Mouse (Mus musculus) telencephalon, adult 2 months (tissue): Measurements from ENCODE around the gene Gm36028.
A peak's percentile ranks its signal among the peaks of the same experiment; 100 is the strongest.

ENCODE experiments used
- DNase-seq: peaks from one replicate; pipeline ENCODE4 v3.0.0-alpha.2; 2011; ENCODE audit warnings: low read depth, low spot score

Gm36028 gene

DNA sequence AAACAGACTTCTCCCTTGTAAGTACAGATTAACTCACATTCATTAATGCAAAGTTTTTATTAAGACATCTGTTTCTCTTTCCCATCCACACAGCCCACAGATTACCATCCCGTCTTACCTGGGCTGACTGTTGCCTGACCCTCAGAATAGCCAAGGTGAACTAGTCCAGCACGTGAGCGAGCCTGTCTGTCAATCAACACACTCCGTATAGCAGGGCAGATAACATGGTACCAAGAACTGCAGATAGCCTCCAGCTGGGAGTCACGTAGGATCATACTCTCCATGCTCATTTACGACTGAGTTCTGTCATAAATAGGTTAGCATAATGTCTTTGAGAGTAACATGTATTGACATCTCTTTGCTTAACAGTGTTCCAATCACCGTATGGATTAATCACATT is at the start of gene Gm36028:
Gm36028 (minus strand) TSS at position 118 of the 400 bp plus-strand sequence.
- no peak for DNase-seq

DNA sequence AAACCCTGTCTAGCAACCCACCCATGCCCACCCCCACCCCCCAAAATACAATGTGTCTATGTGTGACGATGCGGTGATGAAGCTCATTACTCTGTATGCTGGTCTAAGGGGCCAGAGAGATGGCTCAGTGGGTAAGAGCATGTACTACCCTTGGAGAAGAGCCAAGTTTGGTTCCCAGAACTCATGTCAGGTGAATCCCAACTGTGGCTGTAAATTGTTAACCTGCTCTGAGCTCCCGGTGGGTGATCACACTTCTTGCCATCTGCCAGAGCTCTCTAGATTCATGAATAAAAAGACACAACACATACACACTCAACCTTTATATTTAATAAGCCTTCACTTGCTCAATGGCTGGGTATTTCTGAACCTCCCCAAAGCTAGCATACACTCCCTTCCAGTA is 45.5 kb upstream of the Gm36028 start:
- DNase-seq: no peak

DNA sequence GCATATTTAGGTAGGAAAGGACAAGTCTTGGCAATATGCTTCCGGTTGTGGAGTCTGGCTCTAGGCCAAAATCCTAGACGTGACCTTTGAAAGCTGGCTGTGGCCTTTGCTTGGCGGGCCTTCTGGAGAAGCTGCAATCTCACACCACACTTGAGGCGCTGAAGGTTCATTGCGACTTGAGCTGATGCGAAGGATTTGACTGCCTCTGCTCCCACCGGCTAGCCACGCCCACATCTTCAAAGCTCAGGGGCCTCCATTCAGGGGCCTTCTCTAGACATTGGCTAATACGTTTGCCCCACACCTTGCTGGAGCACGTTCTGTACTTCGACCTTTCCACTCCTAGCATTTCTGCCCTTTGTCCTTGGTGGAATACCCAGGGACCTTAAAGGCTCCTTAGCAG is 40.4 kb upstream of the Gm36028 start:
- DNase-seq: no peak

DNA sequence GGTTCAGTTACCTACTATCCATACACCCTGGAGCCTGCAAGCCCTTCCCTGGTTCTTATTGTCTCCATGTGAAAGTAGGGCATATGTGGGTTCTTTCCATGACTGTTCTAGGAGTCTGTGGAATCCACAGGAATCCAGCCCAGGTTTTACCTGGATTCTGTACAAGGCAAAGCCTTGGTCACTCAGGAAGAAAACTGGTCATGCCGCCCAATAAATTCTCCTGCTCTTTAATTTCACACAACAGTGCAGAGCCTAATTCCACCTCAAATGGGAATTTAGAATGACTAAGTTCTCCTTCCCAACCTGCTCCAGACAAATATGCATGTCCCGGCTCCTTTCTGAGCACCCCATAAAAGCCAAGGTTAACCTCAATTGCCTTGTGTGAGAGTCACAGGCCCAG is 38.4 kb upstream of the Gm36028 start:
- no peak for DNase-seq

DNA sequence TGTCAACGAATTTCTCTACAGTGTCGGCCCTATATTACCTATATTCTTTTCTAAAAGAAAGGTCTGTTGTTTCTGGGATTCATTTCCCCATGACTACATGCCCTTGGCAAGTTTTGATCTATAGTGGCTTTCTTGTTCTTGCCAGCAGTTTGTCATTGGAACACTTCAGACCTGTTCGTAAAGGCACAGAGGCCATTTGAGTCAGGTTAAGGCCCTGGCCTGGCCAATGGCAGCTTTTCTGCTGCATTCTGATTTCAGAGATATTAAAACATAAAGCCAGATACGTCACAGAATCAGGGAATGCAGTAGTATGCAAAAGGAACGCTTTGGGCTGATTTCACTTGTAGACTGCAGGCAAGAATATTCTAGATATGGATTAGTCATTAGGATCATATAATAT is 37.8 kb upstream of the Gm36028 start:
- DNase-seq: no peak

DNA sequence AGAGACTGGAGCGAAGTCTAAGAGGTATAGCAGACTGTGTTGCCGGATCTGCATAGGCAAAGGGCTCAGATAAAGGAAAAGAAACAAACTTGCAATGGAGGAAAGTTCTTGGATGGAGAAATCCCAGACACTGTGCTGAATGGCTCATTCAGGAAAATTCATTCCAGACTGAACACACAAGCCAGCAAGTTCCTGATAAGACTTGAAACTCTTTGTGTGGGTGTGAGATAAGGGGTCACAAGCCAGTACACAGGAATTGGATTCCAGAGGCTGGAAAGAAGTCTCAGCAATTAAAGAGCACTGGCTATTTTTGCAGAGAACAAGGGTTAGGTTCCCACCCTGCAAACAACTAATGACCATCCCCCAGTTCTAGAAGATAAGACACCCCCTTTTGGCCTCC is 33.0 kb upstream of the Gm36028 start:
- no peak for DNase-seq

DNA sequence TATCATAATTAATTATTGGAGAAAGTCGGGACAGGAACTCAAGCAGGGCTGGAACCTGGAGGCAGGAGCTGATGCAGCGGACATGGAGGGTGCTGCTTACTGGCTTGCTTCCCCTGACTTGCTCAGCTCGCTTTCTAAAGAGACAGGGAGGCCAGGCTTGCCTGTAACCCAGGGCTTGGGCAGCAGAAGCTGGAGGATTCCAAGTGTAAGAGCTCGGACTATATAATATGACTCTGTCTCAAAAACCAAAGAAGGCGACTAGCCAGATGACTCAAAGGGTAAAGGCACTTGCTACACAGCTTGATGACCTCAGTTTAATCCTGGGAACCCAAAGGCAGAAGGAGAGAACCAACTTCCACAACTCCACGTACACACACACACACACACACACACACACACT is 32.4 kb upstream of the Gm36028 start:
- DNase-seq: no peak

DNA sequence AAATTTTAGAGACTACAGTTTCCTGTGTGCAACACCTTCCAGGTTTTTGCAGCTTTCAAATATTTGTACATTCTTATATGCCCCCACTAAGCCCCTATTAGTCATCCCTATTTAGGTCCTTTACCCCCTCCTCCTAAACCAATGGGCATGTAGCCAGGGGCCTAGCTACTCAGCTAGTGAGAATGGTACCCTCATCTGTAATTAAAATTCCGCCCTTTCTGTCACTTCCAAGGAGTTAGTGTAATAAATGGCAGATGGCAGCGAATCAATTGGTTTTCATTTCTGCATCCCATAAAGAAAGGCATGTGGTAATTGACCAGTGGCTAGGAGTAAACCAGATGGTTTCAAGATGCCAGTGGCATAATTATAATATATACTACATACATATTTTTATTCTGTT is 31.7 kb upstream of the Gm36028 start:
- DNase-seq: no peak

DNA sequence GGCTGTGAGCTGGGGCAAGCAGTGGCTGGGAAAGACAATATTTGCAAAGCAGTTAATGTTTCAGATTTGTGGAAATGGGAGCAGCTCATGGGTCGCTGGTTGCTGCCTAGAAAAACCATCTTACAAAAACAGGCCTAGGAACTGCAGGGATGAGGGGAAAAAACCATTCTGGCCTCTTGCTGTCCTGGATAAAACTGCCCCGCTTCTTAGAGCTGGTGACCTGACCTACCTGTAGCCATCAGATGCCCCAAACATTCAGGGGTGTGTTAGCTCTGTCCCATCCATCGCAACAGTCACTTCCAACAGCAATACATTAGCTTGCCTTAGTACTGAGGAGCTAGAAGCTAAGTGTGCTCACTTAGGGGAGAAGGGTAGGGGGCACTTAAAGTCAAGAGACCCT is 28.0 kb upstream of the Gm36028 start:
- DNase-seq: no peak

DNA sequence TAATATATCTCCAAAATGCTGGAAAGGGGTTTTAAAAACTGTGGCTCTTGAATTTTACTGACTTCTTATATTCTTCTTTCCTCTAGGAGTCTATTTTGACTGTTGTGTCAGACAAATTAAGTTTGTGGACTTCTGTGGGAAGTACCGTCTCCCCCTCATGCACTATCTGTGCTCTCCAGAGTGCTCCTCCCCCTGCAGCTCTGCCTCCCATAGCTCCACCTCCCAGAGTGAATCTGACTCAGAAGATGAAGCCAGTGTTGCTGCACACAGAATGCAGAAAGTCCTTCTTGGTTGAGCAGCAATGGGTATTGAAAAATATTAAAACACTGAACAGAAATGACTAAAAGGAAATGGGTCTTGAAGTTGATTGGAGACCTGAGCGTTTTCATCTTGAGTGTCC is 20.2 kb upstream of the Gm36028 start:
- no peak for DNase-seq

DNA sequence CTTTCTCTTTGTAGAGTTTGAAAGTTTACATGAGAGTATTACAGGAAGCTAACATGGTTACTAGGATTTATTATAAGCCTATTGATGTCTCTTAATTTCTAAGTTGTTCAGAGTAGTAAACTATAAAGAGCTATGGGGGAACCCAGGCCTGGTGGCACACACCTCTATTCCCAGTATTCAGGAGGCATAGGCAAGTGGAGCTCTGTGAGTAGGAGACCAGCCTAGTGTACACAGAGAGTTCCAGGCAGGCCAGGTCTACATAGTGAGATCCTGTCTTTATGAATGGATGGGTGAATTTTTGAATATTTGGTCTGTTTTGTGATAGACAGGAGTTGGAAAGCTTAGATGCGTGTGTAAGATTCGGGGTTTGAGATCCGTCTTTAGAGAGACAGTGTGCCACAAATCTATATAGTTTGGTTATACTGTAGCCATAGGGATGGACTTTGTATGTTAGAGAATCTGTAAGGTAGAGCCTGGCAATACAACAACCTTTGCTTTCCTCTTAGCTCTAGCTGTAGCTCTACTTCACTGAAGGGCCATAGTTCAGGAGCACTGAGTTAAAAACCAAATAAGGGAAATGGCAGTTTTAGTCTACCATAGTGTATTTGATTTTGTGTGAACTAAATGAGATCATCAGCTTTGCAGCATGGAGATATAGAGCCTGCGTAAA is 18.9 kb upstream of the Gm36028 start:
- no peak for DNase-seq

DNA sequence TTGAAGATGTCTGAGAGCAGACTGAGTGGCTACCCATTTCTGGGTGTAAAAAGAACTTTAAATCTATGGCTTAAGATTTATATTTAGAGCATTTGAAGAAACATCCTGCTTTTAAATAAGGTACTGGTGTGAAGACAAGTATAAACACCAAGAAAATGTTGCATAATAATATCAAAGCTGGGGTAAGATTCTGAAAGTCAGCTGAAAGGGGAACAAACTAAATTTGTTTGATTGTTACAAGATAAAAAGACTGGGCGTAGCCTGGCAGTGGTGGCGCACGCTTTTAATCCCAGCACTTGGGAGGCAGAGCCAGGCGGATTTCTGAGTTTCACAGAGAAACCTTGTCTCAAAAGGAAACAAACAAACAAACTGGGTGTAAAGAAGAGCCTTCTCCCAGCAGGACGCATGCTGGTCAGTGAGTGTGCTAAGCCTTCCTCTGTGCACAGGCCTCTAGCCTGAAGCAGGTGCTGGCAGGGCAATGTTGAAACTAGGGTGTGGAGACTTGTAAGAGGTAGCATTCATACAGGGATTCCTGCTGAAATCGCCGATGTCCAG is 18.1 kb upstream of the Gm36028 start:
- DNase-seq: no peak

DNA sequence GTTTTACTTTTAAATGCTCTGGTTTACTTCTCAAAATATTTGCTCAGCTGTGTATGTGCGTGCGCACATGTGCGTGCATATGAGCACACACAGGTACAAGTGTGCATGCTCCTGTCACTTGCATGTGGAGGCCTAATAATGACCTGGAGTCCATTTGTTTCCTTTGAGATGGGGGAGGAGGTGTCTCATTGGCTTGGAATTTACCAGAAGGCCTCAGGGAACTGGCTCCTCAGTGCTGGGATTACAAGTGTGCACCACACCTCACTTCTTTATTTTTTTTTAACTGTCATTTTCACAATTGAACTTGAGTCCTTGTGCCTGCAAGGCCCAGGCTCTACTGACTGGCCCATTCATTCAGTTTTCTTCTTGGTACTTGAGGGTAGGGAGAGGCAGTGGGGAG is 16.5 kb upstream of the Gm36028 start:
- DNase-seq: no peak

DNA sequence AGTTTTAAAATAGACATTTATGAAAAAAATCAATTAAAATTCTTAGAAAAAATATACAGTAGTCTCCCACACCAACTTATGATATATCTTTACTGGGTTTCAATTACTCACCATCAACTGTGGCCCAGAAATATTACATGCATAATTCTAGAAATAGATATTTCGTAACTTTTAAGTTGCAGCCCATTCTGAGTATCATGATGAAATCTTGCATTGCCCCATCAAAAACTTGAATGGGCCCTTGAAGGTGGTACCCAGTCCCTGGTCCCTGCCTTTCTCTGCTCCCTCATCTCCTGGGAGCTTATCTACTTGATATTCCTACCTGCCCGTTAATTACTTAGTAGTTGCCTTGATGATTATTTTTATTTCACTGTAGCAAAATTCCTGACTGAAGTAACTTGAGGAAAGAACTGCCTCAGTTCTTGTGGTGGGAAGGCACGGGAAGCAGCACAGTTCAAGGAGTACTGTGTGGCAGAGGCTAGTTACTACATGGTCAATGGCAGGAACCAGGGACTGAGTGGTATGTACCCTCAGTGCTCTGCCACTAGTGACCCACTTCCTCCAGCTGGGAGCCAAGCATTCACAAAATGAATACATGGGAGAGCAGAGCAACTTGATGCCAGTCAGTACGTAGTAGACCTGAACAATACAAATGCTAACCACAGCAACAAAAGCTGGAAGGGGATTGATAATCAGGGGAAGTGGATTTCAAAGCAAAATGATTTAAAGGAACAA is 13.7 kb upstream of the Gm36028 start:
- no peak for DNase-seq

DNA sequence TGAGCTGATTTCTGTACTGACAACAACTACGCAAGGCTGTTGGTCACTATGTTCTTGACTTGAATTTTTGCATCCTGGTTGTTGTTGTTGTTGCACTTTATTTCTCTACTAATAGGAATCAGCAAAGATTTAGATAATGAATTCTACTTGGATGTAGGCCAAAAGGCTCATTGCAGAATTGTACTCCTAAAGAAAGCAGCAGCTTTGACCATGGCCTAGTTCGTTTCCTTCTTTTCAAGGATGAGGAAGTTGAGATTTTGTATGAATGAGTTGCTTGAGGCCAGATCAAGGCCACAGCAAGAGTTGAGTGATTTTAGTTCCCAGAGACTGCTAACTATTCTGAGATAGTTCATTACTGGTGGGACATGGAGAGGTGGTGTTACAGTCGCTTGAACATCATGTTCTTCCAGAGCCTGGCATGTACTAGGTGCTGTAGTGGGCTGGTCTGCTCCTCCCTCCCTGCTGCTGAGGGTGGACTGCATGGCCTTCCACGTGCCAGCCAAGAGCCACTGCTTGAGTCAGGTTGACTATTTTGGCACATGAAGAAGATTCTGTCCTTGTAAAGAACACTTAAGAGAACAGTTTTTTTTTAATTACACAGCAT is 10.3 kb upstream of the Gm36028 start:
- peak; percentile 46 for DNase-seq

DNA sequence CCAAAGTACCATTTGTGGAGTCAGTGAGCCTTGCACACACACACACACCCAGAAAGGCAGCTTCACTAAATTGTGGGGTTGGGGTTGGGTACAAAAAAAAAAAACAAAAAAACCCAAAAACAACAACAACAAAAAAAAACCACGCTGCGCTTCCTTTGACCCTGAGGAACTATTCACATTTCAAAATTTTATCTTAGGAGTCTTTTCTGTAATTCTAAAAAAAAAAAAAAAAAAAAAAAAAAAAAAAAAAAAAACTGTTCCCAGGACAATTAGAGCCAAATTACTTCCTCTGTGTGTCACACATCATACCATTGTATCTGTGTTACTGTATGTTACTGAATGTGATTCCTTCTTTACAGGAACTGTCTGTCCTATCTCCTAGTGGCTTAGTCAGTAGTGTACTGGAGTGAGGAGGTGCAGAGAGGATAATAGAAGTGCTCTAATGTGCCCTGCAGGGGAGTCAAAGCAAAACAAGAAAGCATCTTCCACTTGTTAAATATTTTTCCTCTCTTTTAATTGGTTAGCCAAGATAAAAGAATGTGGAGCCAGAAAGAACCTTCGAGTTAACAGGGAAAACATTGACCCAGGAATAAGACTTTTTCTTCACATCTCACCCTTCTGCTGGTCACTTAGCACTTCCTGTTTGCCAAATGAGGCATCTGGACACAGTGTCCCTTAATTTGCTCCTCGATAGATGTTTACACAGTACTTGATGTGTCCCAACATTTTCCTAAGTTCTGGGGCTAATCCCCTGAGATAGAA is 8.7 kb upstream of the Gm36028 start:
- no peak for DNase-seq

DNA sequence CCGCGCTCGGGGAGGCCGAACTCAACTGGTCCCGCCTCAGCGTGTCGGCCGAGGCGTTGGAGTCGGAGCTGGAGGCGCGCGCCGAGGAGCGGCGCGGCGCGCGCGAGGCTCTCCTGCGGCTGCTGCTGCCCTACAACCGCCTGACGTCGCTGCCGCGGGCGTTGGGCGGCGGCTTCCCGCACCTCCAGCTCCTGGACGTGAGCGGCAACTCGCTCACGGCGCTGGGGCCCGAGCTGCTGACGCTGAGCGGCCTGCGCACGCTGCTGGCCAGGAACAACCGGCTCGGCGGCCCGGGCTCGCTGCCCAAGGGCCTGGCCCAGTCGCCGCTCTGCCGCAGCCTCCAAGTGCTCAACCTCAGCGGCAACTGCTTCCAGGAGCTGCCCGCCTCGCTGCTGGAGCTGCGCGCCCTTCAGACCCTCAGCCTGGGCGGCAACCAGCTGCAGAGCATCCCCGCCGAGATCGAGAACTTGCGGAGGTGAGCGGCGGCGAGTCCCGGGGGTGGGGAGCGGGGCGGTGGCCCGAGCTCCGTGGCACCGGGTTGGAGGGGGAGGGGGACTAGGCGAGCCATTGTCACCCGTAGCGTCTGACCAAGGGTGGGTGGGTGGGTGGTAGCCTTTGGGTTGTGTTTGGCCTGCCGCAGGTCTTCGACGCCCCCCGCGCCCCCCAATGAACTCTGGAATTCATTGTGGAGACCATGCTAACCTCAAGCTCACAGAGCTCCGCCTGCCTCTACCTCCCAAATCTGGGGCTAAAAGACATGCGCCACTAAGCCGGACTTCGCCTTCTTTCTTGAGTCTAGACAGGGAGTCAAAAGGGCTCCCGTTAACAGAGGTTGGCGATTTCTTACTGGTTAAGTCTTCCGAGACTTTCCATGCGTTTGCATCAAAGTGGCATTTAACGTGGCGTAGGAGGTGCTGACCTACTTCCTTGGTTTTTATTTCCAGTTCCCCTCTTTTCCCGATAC is 7.8 kb upstream of the Gm36028 start:
- DNase-seq: peak; percentile 36

DNA sequence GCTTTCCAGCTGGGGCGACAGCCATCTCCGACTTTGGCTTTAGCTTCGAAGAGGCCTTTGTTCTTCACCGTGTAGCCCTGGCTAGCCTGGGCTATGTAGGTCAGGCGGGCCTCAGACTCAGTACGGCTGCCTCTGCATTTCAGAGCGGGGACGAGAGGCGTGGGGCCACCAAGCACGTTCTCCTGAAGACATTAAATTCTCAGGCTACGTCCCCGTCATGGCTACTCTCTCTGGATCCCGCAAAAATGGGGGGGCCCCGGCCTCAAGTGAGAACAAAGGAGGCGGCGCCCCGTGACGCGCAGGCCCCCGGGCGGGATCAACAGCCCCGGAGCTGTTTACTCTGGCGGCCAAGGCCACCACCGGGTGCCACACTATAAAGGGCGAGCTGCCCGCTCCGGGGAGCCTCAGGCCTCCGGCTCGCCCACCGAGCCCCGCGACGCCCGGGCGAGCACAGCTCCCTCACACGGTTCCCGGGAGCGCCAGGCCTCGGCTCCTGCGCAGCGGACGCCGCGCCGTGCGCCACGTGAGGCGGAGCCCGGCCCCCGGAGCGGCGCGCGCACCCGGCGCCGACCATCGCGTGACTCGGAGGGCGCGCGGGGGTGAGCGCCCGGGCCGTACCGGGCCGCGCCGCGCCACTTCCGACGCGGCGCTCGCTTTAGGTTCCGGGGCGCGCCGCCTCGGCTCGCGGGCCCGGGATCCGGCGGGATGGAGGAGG is 7.0 kb upstream of the Gm36028 start, which contains the start of gene Lrrc58:
Lrrc58 (plus strand) TSS at position 599 of the 715 bp plus-strand sequence.
- DNase-seq: peak; percentile 56

DNA sequence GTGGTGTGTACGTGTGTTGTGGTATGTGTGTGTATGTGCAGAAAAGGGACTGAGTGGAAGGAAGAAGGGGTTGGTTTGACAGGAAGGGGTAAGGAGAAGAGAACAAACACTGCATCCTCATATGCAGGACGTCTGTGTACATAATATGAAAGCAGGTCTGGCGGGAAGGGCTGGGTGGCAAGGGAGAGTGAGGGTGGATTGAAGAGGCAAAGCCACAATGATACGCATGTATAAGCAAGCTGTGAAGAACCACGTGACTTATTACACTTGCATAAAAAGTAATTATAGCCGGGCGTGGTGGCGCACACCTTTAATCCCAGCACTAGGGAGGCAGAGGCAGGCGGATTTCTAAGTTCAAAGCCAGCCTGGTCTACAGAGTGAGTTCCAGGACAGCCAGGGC is 4.9 kb upstream of the Gm36028 start:
- DNase-seq: no peak

DNA sequence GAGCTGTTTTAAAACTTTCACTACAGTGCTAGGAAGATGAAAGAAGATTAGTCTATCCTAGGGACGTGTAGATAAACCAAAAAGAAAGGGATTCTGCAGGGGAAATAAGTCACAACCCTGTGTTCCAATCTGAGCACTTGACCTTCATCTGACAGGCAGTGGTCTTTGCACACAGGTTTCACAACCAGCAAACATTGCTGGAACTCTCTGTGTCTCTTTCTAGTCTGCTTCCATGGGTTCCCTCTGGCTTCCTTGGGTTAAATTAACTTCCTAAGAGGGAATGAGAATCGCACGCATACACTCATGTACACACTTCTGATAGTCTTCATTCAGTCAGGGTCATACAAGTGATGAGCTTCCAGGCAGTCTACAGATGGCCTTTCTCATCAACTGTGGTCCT is 2.9 kb upstream of the Gm36028 start:
- no peak for DNase-seq
